Mouse (Mus musculus) ES-E14 (cell line): ENCODE results near the gene Utp3.

Source experiments
- CHD2 ChIP-seq: IDR thresholded peaks from 2 replicates; pipeline ENCODE4 v1.6.1; 2014; ENCODE audit warnings: mild to moderate bottlenecking, low read depth, low read length, inconsistent platforms
- MAFK ChIP-seq: IDR thresholded peaks from 2 replicates; pipeline ENCODE4 v1.6.1; 2014; ENCODE audit warnings: mild to moderate bottlenecking, low read depth, low read length, inconsistent platforms; ENCODE audit not compliant: insufficient read depth
- ZC3H11A ChIP-seq: IDR thresholded peaks from 2 replicates; pipeline ENCODE4 v1.6.1; 2012; ENCODE audit warnings: low read depth, mild to moderate bottlenecking, inconsistent platforms, low read length, borderline replicate concordance
- ZNF384 ChIP-seq: IDR thresholded peaks from 2 replicates; pipeline ENCODE4 v1.6.1; 2012; ENCODE audit warnings: low read depth, low read length, inconsistent platforms

DNA sequence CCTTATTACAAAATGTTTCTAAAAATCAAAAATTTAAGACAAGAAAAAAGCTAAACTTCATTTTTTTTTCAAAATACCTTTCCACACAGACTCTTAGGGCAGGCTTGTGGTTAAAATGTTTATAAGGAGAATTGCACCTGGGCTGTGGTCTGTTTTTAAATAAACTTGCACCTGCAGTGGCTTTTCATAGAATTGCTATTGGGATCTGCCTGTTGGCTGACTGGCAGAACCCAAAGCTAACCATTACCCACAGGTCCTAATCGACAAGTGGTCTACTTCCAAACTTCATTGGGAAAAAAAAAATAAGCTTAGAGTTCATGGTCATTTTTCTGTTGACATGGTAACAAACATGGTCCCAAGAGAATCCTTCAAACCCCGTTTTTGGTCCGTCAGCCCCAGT, 19.6 kb upstream of the Utp3 start:
- TF ChIP-seq ZC3H11A (no peak), MAFK (no peak), CHD2 (no peak), ZNF384 (no peak)
